Mouse (Mus musculus) hindbrain, embryonic 10.5 days (tissue): Measurements from ENCODE around the gene Zkscan14. TPM values are rescaled to one million over a fixed set of nuclear protein-coding genes. Genes with fewer than 3 reads are reported as not detected.
A peak's percentile ranks its signal among the peaks of the same experiment; 100 is the strongest.
"Not testable (repeated sequence)": the region's sequence is repeated elsewhere in the genome, so short reads cannot be mapped to it uniquely, and the experiment has no call there.

Source experiments
- DNase-seq: peaks from one replicate; pipeline ENCODE4 v3.0.0-alpha.2; 2017; ENCODE audit warnings: low spot score
- H3K27ac ChIP-seq: fragments of 300-500 bp; sonication (generic); 2 replicates; pipeline ENCODE4 v1.5.1; 2016; ENCODE audit warnings: mild to moderate bottlenecking, moderate library complexity
- H3K27me3 ChIP-seq: fragments of 300-500 bp; sonication (generic); 2 replicates; pipeline ENCODE4 v1.6.1; 2016; ENCODE audit warnings: mild to moderate bottlenecking; ENCODE audit not compliant: poor library complexity, insufficient read depth, severe bottlenecking
- H3K36me3 ChIP-seq: fragments of 300-500 bp; sonication (generic); 2 replicates; pipeline ENCODE4 v1.6.1; 2016; ENCODE audit warnings: mild to moderate bottlenecking, moderate library complexity
- H3K4me1 ChIP-seq: fragments of 300-500 bp; sonication (generic); replicated peaks from 2 replicates; pipeline ENCODE4 v1.6.1; 2016; ENCODE audit warnings: mild to moderate bottlenecking
- H3K4me3 ChIP-seq: fragments of 300-500 bp; sonication (generic); 2 replicates; pipeline ENCODE4 v1.5.1; 2016; ENCODE audit warnings: mild to moderate bottlenecking, moderate library complexity
- H3K9me3 ChIP-seq: fragments of 300-500 bp; sonication (generic); 2 replicates; pipeline ENCODE4 v1.6.1; 2016; ENCODE audit warnings: mild to moderate bottlenecking, moderate library complexity
- WGBS: fragments of 180-500 bp; shearing (Covaris S2); methylation state at CpG from one replicate; pipeline ENCODE4 v1.1.7; 2016; 5-methylcytosine and 5-hydroxymethylcytosine counted together
- polyA plus RNA-seq: library from polyadenylated mRNA; unstranded; fragments of >200 nt; fragmentation: Nextera tagmentation; extraction: Ambion mirVana; gene quantifications from 2 replicates; pipeline ENCODE4 v1.2.1, GENCODE M21; 2016

The Zkscan14 gene
- 7.8 and 9.2 TPM in 2 replicates for polyA plus RNA-seq

- Histone ChIP-seq H3K27me3 (no peaks in the 10 kb centered on the region), H3K27ac (peak within 1 kb of the TSS; percentile 82)
- WGBS: 2% methylated on average over 37 of the region's 37 CpGs
Observed at GRCm38 (mm10) chr5:145201321-145201991, at the start of gene Zkscan14. TSS of gene Zkscan14 (minus strand) at chr5:145201868.

GRCm38 (mm10) chr5:145249520-145249919 lies 47.9 kb upstream of the Zkscan14 start:
- H3K27ac ChIP-seq: no peak overlapping the region
- WGBS: 92% methylated on average over 3 of the region's 3 CpGs
- H3K36me3 ChIP-seq: peaks cover 83% of the 10 kb centered on the region

More at GRCm38 (mm10) chr5:145201321-145201991, at the start of gene Zkscan14:
- no peaks in the 10 kb centered on the region for H3K9me3 ChIP-seq
- DNase-seq: peak; percentile 79
- H3K4me3 ChIP-seq: peak within 1 kb of the TSS; percentile 87
- H3K36me3 ChIP-seq: peaks cover under 1% of the 10 kb centered on the region; the same call in 1 of the 2 replicates
- H3K4me1 ChIP-seq: peaks cover 30% of the 10 kb centered on the region

GRCm38 (mm10) chr5:145234636-145235035 lies 33.0 kb upstream of the Zkscan14 start:
- peak; percentile 14 for DNase-seq
- H3K4me1 ChIP-seq: peaks cover 23% of the 10 kb centered on the region
- no peaks in the 10 kb centered on the region for H3K27me3 ChIP-seq
- peaks cover 64% of the 10 kb centered on the region for H3K36me3 ChIP-seq
- H3K27ac ChIP-seq: no peak overlapping the region
- no peak overlapping the region for H3K4me3 ChIP-seq
- no peaks in the 10 kb centered on the region for H3K9me3 ChIP-seq

More at GRCm38 (mm10) chr5:145249520-145249919, 47.9 kb upstream of the Zkscan14 start:
- H3K4me3 ChIP-seq: no peak overlapping the region
- no peak for DNase-seq
- no peaks in the 10 kb centered on the region for H3K4me1 ChIP-seq
- no peaks in the 10 kb centered on the region for H3K27me3 ChIP-seq
- no peaks in the 10 kb centered on the region for H3K9me3 ChIP-seq

- H3K9me3 ChIP-seq: no peaks in the 10 kb centered on the region
- peaks cover 23% of the 10 kb centered on the region for H3K4me1 ChIP-seq
- WGBS: under 1% methylated on average over 49 of the region's 49 CpGs
- H3K36me3 ChIP-seq: peaks cover 38% of the 10 kb centered on the region
- H3K4me3 ChIP-seq: peak overlapping the region; percentile 100
- H3K27ac ChIP-seq: peak overlapping the region; percentile 93
- H3K27me3 ChIP-seq: no peaks in the 10 kb centered on the region
- no peak for DNase-seq
Observed at GRCm38 (mm10) chr5:145231893-145232411, 30.3 kb upstream of the Zkscan14 start.

GRCm38 (mm10) chr5:145231367-145231871 lies 29.8 kb upstream of the Zkscan14 start, which contains the start of gene Zfp655:
TSS of gene Zfp655 (plus strand) at chr5:145231715.
- under 1% methylated on average over 42 of the region's 42 CpGs for WGBS
- H3K9me3 ChIP-seq: no peaks in the 10 kb centered on the region
- no peaks in the 10 kb centered on the region for H3K27me3 ChIP-seq
- H3K27ac ChIP-seq: peak within 1 kb of the TSS; percentile 93
- peak; percentile 97 for DNase-seq
- H3K4me3 ChIP-seq: peak within 1 kb of the TSS; percentile 100
- peaks cover 23% of the 10 kb centered on the region for H3K4me1 ChIP-seq
- peaks cover 32% of the 10 kb centered on the region for H3K36me3 ChIP-seq

GRCm38 (mm10) chr5:145230641-145231040 lies 29.0 kb upstream of the Zkscan14 start:
- H3K9me3 ChIP-seq: no peaks in the 10 kb centered on the region
- 87% methylated on average over 4 of the region's 4 CpGs for WGBS
- H3K4me1 ChIP-seq: peaks cover 23% of the 10 kb centered on the region
- H3K27me3 ChIP-seq: no peaks in the 10 kb centered on the region
- peaks cover 24% of the 10 kb centered on the region for H3K36me3 ChIP-seq
- no peak for DNase-seq
- peak overlapping the region; percentile 100 for H3K4me3 ChIP-seq
- H3K27ac ChIP-seq: peak overlapping the region; percentile 93

GRCm38 (mm10) chr5:145229283-145229682 lies 27.6 kb upstream of the Zkscan14 start:
- peaks cover 23% of the 10 kb centered on the region for H3K4me1 ChIP-seq
- H3K4me3 ChIP-seq, DNase-seq, H3K9me3 ChIP-seq, H3K27ac ChIP-seq, H3K27me3 ChIP-seq: not testable (repeated sequence)
- 82% methylated on average over 6 of the region's 6 CpGs for WGBS
- H3K36me3 ChIP-seq: peaks cover 11% of the 10 kb centered on the region

GRCm38 (mm10) chr5:145226453-145226852 lies 24.8 kb upstream of the Zkscan14 start:
- Histone ChIP-seq H3K27ac (no peak overlapping the region), H3K4me1 (peaks cover 9% of the 10 kb centered on the region), H3K27me3 (no peaks in the 10 kb centered on the region), H3K36me3 (peaks cover 20% of the 10 kb centered on the region), H3K4me3 (no peak overlapping the region), H3K9me3 (no peaks in the 10 kb centered on the region)
- whole genome bisulfite sequencing: 59% methylated on average over 2 of the region's 2 CpGs
- no peak for DNase-seq

- H3K9me3 ChIP-seq: no peaks in the 10 kb centered on the region
- DNase-seq: no peak
Observed at GRCm38 (mm10) chr5:145223395-145223794, 21.7 kb upstream of the Zkscan14 start.

GRCm38 (mm10) chr5:145222840-145223239 lies 21.2 kb upstream of the Zkscan14 start:
- H3K4me1 ChIP-seq: no peaks in the 10 kb centered on the region
- no peaks in the 10 kb centered on the region for H3K9me3 ChIP-seq
- no peak overlapping the region for H3K27ac ChIP-seq
- H3K36me3 ChIP-seq: peaks cover 56% of the 10 kb centered on the region
- WGBS: 86% methylated on average over 5 of the region's 5 CpGs
- H3K4me3 ChIP-seq: no peak overlapping the region
- no peaks in the 10 kb centered on the region for H3K27me3 ChIP-seq
- no peak for DNase-seq

More at GRCm38 (mm10) chr5:145223395-145223794, 21.7 kb upstream of the Zkscan14 start:
- Histone ChIP-seq H3K4me3 (no peak overlapping the region), H3K4me1 (no peaks in the 10 kb centered on the region), H3K36me3 (peaks cover 50% of the 10 kb centered on the region), H3K27me3 (no peaks in the 10 kb centered on the region), H3K27ac (no peak overlapping the region)
- WGBS: 82% methylated on average over 12 of the region's 12 CpGs

GRCm38 (mm10) chr5:145219981-145220380 lies 18.3 kb upstream of the Zkscan14 start:
- WGBS: 89% methylated on average over 8 of the region's 8 CpGs
- peaks cover 72% of the 10 kb centered on the region for H3K36me3 ChIP-seq
- no peak for DNase-seq

GRCm38 (mm10) chr5:145218671-145219070 lies 17.0 kb upstream of the Zkscan14 start:
- no peaks in the 10 kb centered on the region for H3K27me3 ChIP-seq
- 94% methylated on average over 20 of the region's 20 CpGs for WGBS
- H3K4me1 ChIP-seq: no peaks in the 10 kb centered on the region
- DNase-seq: no peak
- H3K27ac ChIP-seq: no peak overlapping the region
- H3K4me3 ChIP-seq: no peak overlapping the region
- no peaks in the 10 kb centered on the region for H3K9me3 ChIP-seq
- H3K36me3 ChIP-seq: peaks cover 85% of the 10 kb centered on the region

More at GRCm38 (mm10) chr5:145219981-145220380, 18.3 kb upstream of the Zkscan14 start:
- Histone ChIP-seq H3K27ac (no peak overlapping the region), H3K4me3 (no peak overlapping the region), H3K4me1 (no peaks in the 10 kb centered on the region), H3K9me3 (no peaks in the 10 kb centered on the region), H3K27me3 (no peaks in the 10 kb centered on the region)

- WGBS: 96% methylated on average over 21 of the region's 21 CpGs
- no peaks in the 10 kb centered on the region for H3K4me1 ChIP-seq
- H3K27me3 ChIP-seq: no peaks in the 10 kb centered on the region
- no peak overlapping the region for H3K27ac ChIP-seq
- no peak overlapping the region for H3K4me3 ChIP-seq
- peaks cover 87% of the 10 kb centered on the region for H3K36me3 ChIP-seq
- no peaks in the 10 kb centered on the region for H3K9me3 ChIP-seq
- DNase-seq: no peak
Observed at GRCm38 (mm10) chr5:145218206-145218605, 16.5 kb upstream of the Zkscan14 start.
